Mouse (Mus musculus) kidney, postnatal 10 days (tissue): ENCODE data around the gene Mip.
"Not testable (repeated sequence)": the region's sequence is repeated elsewhere in the genome, so short reads cannot be mapped to it uniquely, and the experiment has no call there.

Source experiments
- DNase-seq: peaks from one replicate; pipeline ENCODE4 v3.0.0; 2021; ENCODE audit warnings: mixed read lengths

The Mip gene

GRCm38 (mm10) chr10:128211390-128212108, 14.1 kb upstream of the Mip start, which contains the start of gene Spryd4:
Spryd4 (minus strand) TSS chr10:128211807.
- peak; percentile 95 for DNase-seq

GRCm38 (mm10) chr10:128212148-128212547, 13.5 kb upstream of the Mip start:
- no peak for DNase-seq

GRCm38 (mm10) chr10:128212871-128213323, 12.7 kb upstream of the Mip start:
- peak; percentile 81 for DNase-seq

- not testable (repeated sequence) for DNase-seq
Measured at GRCm38 (mm10) chr10:128214112-128214511, 11.5 kb upstream of the Mip start.

- no peak for DNase-seq
Measured at GRCm38 (mm10) chr10:128214981-128215380, 10.7 kb upstream of the Mip start.

GRCm38 (mm10) chr10:128218387-128219117, 7.1 kb upstream of the Mip start:
- no peak for DNase-seq

- DNase-seq: no peak
Measured at GRCm38 (mm10) chr10:128221533-128222286, 3.9 kb upstream of the Mip start.

GRCm38 (mm10) chr10:128225064-128225463, 574 bp upstream of the Mip start:
- no peak for DNase-seq

GRCm38 (mm10) chr10:128227592-128227991, 2.0 kb downstream of the Mip start:
- no peak for DNase-seq

- no peak for DNase-seq
Measured at GRCm38 (mm10) chr10:128228009-128228408, 2.4 kb downstream of the Mip start.

GRCm38 (mm10) chr10:128230582-128230981, 4.9 kb downstream of the Mip start:
- DNase-seq: no peak

GRCm38 (mm10) chr10:128231146-128231545, 5.5 kb downstream of the Mip start:
- no peak for DNase-seq

- peak; percentile 92 for DNase-seq
Measured at GRCm38 (mm10) chr10:128231697-128232419, 6.2 kb downstream of the Mip start, which contains the start of gene Timeless. Timeless (plus strand) TSS chr10:128232065.

- DNase-seq: peak; percentile 69
Measured at GRCm38 (mm10) chr10:128232420-128232985, 6.9 kb downstream of the Mip start.

GRCm38 (mm10) chr10:128236321-128236720, 10.7 kb downstream of the Mip start:
- no peak for DNase-seq

GRCm38 (mm10) chr10:128237807-128238480, 12.3 kb downstream of the Mip start:
- DNase-seq: peak; percentile 34

GRCm38 (mm10) chr10:128239140-128239539, 13.5 kb downstream of the Mip start:
- DNase-seq: no peak

GRCm38 (mm10) chr10:128240131-128240530, 14.5 kb downstream of the Mip start:
- DNase-seq: no peak

- DNase-seq: no peak
Measured at GRCm38 (mm10) chr10:128243252-128243651, 17.6 kb downstream of the Mip start.

GRCm38 (mm10) chr10:128244121-128244520, 18.5 kb downstream of the Mip start:
- DNase-seq: no peak

- peak; percentile 75 for DNase-seq
Measured at GRCm38 (mm10) chr10:128247020-128247732, 21.5 kb downstream of the Mip start.
